Mouse (Mus musculus) embryonic facial prominence, embryonic 10.5 days (tissue): ENCODE measurements around the gene Pogz. TPM values are rescaled to one million over a fixed set of nuclear protein-coding genes. Genes with fewer than 3 reads are reported as not detected.

ENCODE experiments used
- DNase-seq: peaks from one replicate; pipeline ENCODE4 v3.0.0-alpha.2; 2017; ENCODE audit warnings: low spot score
- H3K27ac ChIP-seq: fragments of 300-500 bp; sonication (generic); replicated peaks from 2 replicates; pipeline ENCODE4 v1.5.1; 2016; ENCODE audit warnings: mild to moderate bottlenecking
- H3K27me3 ChIP-seq: fragments of 300-500 bp; sonication (generic); replicated peaks from 2 replicates; pipeline ENCODE4 v1.6.1; 2016; ENCODE audit warnings: low read depth, mild to moderate bottlenecking; ENCODE audit not compliant: poor library complexity, severe bottlenecking
- H3K36me3 ChIP-seq: fragments of 300-500 bp; sonication (generic); replicated peaks from 2 replicates; pipeline ENCODE4 v1.6.1; 2016; ENCODE audit warnings: mild to moderate bottlenecking, moderate library complexity
- H3K4me1 ChIP-seq: fragments of 300-500 bp; sonication (generic); 2 replicates; pipeline ENCODE4 v1.6.1; 2016
- H3K4me3 ChIP-seq: fragments of 300-500 bp; sonication (generic); 2 replicates; pipeline ENCODE4 v1.5.1; 2016; ENCODE audit warnings: mild to moderate bottlenecking, moderate library complexity
- H3K9me3 ChIP-seq: fragments of 300-500 bp; sonication (generic); 2 replicates; pipeline ENCODE4 v1.6.1; 2016; ENCODE audit warnings: mild to moderate bottlenecking
- WGBS: fragments of 180-500 bp; shearing (Covaris S2); methylation state at CpG from one replicate; pipeline ENCODE4 v1.1.7; 2016; 5-methylcytosine and 5-hydroxymethylcytosine counted together
- polyA plus RNA-seq: library from polyadenylated mRNA; unstranded; fragments of >200 nt; fragmentation: Nextera tagmentation; extraction: Ambion mirVana; gene quantifications from 2 replicates; pipeline ENCODE4 v1.2.1, GENCODE M21; 2016

The Pogz gene
- polyA plus RNA-seq = 18.5 and 20.3 TPM in 2 replicates

DNA sequence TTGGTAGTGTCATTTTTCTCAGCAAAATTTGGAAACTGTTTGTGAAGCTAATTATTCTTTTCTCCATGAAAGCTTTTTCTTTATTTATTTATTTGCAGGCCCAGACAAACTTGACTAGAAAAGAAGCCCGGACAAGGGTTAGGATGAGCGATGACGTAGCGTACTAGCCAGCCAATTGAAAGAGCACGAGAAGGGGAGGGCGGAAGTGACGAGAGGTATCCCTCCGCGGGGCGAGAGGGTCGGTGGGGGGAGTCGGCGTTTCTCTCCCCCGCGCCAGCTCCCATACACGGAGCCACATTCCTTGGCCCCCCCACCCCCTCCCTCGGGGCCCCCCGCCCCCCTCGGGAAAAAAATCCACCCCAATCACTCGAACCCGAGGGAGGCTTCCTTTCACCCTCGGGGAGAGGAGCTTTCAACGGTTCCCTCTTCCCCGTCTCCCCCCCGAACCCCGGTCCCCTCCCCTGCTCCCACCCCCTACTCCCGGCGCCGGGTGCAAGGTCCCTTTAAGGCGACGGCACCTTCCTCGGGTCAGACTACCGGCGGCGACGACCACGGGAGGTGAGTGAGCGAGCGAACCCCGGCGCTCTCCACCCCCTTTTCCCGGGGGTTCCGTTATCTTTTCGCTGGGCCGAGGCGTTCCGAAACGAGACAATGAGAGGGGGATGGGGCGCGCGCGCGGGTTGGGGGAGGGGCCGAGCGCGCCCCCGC lies at the start of gene Pogz:
Gene Pogz (plus strand): TSS at position 385 of the 708 bp plus-strand sequence.
- WGBS = under 1% methylated on average over 55 of the region's 57 CpGs
- Histone ChIP-seq H3K4me3 (peak within 1 kb of the TSS; percentile 76), H3K36me3 (peaks cover 5% of the 10 kb centered on the region; the same call in 1 of the 2 replicates), H3K9me3 (no peaks in the 10 kb centered on the region), H3K4me1 (peaks cover 15% of the 10 kb centered on the region), H3K27me3 (no peaks in the 10 kb centered on the region), H3K27ac (peak within 1 kb of the TSS; percentile 99)
- DNase-seq = peak; percentile 98

DNA sequence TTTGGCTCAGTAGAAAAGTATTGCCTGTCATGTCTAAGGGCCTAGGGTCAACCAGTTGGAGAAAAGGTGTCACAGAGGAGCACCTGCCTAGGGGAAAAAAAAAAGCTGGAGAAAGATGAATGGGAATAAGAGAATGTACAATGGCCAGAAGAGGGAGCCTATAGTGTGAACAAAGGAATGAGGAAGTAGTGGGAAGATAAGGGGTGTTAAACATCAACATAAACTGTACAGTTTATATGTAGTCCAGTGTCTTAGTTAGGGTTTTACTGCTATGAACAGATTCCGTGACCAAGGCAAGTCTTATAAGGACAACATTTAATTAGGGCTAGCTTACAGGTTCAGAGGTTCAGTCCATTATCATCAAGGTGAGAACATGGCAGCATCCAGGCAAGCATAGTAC lies 48.3 kb upstream of the Pogz start:
- peaks cover 27% of the 10 kb centered on the region for H3K4me1 ChIP-seq
- DNase-seq = no peak
- 88% methylated on average over 1 of the region's 1 CpGs for WGBS
- H3K9me3 ChIP-seq = no peaks in the 10 kb centered on the region
- no peaks in the 10 kb centered on the region for H3K36me3 ChIP-seq
- no peak overlapping the region for H3K27ac ChIP-seq
- H3K27me3 ChIP-seq = peaks cover 39% of the 10 kb centered on the region
- no peak overlapping the region for H3K4me3 ChIP-seq

DNA sequence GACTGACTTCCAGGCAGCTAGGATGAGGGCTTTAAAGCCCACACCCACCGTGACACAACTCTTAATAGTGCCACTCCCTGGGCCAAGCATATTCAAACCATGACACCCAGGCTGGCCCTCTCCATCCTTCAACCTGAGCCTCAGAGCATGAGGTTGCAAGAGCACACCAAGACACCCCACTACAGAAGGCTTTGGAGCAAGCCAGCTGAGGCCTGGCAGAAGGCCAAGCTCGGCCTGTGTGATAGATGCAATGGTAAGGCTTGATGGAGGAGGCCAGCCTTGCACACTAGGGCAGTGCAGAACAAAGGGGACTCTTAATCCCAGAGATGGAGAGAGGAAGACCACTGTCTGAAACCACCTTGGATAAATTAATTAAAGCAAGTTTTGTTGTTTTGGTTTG lies 47.9 kb upstream of the Pogz start:
- H3K4me1 ChIP-seq = peaks cover 27% of the 10 kb centered on the region
- H3K27ac ChIP-seq = no peak overlapping the region
- H3K4me3 ChIP-seq = no peak overlapping the region
- no peaks in the 10 kb centered on the region for H3K9me3 ChIP-seq
- 87% methylated on average over 2 of the region's 2 CpGs for WGBS
- no peaks in the 10 kb centered on the region for H3K36me3 ChIP-seq
- H3K27me3 ChIP-seq = peaks cover 34% of the 10 kb centered on the region
- DNase-seq = no peak

DNA sequence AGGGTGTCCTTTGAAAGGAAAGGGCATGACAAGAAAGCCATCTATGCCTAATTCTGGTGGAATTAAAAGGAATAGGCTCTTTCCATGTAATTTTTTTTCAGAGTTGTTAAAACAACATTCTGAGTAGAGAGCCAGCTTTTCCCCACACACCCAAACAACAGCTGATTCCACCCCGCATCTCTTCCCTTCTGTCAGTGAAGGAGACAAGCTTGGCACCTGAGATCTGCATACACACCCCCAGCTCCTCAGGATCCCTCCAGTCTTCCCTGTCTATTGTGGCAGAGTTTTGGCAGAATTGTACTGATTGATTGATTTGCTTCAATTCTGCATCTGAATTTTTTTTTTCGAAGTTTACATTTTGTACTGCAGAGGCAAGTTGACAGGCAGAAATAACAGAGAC lies 45.1 kb upstream of the Pogz start:
- H3K9me3 ChIP-seq = no peaks in the 10 kb centered on the region
- no peak overlapping the region for H3K4me3 ChIP-seq
- peaks cover 25% of the 10 kb centered on the region for H3K4me1 ChIP-seq
- no peaks in the 10 kb centered on the region for H3K36me3 ChIP-seq
- H3K27ac ChIP-seq = no peak overlapping the region
- no peak for DNase-seq
- peaks cover 15% of the 10 kb centered on the region; the same call in 1 of the 2 replicates for H3K27me3 ChIP-seq
- WGBS = 88% methylated on average over 2 of the region's 2 CpGs

DNA sequence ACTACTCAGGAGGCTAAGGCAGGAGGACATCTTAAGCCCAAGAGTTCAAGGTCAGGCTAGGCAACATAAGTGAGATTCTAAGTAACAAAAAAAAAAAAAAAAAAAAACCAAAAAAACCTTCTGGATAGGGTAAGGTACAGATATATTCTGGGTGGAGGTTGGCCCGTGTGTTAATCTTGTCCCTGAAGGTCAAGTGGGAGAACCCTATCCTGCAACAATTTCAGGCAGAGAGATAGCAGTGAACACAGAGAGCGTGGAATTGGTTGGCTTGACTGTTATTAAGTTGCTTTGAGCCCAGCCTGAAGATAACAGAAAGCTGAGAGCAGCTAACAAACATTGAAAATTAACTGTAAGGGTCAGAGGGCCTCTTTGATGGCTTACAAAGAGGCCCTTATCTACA lies 43.7 kb upstream of the Pogz start:
- WGBS = 80% methylated on average over 2 of the region's 2 CpGs
- Histone ChIP-seq H3K4me1 (peaks cover 18% of the 10 kb centered on the region), H3K36me3 (no peaks in the 10 kb centered on the region), H3K9me3 (no peaks in the 10 kb centered on the region), H3K27me3 (0 out of 2 replicates have a peak, but pooled peaks cover 4% of the 10 kb centered on the region), H3K27ac (no peak overlapping the region), H3K4me3 (no peak overlapping the region)
- no peak for DNase-seq

DNA sequence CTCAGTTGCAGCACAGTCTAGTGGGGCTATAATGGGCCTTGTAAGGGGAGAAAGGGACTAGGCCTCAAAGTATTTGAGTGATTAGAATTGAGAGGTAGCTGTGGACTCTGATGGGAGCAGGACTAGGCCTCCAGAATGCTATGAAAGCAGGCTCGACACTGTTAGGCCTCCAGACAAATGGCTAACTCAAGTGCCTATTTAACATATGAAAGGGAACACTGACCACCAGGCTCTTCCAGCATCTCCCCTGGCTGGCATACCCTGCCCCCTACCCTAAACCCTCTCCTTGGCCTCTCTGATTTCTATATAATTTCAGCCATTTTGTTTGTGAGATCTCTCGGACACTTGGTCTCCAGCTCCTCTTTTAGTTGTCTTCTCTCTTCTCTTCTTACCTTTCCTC lies 43.0 kb upstream of the Pogz start:
- WGBS = 65% methylated on average over 2 of the region's 2 CpGs
- Histone ChIP-seq H3K36me3 (no peaks in the 10 kb centered on the region), H3K4me3 (no peak overlapping the region), H3K27ac (no peak overlapping the region; the same call in 1 of the 2 replicates), H3K9me3 (no peaks in the 10 kb centered on the region), H3K4me1 (peaks cover 18% of the 10 kb centered on the region), H3K27me3 (0 out of 2 replicates have a peak, but pooled peaks cover 2% of the 10 kb centered on the region)
- no peak for DNase-seq

DNA sequence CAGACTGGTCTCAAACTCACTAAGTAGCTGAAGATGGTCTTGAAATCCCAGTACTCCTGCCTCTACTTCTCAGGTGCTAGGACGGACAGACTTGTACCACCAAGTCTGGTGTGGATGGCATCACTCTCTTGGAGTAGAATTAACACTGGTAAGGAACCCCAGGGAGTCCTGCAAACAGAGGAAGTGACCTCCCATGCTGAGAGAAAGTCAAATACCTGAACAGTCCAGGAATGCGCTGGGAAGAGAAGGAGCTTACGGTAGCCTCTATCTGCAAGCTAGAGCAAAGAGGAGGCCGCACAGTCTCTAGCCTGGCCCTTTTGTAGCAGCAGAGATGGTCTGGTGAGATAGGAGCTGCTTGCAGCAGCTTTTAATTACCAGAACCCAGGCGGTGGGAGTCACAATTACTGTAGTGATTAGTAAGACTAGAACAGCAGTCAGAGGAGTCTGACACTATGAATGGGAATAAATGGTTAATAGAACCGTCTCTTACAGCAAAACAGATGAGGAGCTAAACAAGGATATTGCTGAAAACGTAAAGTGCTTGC lies 41.7 kb upstream of the Pogz start:
- 44% methylated on average over 7 of the region's 7 CpGs for WGBS
- no peak for DNase-seq
- no peak overlapping the region for H3K27ac ChIP-seq

DNA sequence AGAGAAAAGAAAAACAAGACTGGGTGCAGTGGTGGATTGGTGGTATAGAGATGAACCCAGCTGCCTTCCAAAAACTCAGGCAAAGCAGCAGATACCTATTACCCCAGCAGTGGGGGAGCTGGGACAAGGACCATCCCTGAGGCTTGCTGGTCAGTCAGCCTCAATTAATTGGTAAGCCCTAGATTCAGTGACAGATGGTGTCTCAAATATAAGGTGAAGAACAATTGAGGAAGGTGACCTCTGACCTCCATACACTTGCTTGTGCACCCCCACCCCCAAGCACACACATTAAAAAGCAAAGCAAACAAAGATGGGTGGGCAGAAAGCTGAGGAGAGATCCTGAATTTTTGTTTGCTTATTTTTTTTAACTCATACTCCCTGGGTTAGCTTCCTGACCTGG lies 41.2 kb upstream of the Pogz start:
- DNase-seq = no peak

More for the DNA sequence above, 41.7 kb upstream of the Pogz start:
- H3K9me3 ChIP-seq = no peaks in the 10 kb centered on the region
- H3K27me3 ChIP-seq = no peaks in the 10 kb centered on the region
- no peak overlapping the region for H3K4me3 ChIP-seq
- no peaks in the 10 kb centered on the region for H3K36me3 ChIP-seq
- H3K4me1 ChIP-seq = peaks cover 22% of the 10 kb centered on the region

DNA sequence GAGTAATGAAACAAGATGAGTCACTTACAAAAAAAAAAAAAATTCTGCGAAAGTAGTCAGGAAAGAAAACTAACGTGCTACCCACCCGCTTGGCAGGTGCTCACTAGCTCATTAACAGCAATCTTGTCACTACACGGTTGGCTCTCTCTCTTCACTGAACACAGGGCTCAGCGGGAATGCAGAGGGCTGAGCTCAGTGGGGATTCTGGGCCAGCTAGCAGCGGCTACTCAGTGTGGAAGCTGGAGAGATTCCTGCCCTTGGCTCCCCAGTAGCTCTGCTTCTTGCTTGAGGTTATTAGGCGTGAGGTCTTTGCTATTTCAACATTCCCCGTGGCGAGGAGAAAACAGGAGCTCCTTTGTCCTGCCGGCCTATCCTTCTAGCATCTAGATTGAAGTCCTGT lies 33.2 kb upstream of the Pogz start:
- H3K27me3 ChIP-seq = peaks cover 21% of the 10 kb centered on the region
- no peak overlapping the region for H3K27ac ChIP-seq
- H3K4me1 ChIP-seq = peaks cover 10% of the 10 kb centered on the region
- no peaks in the 10 kb centered on the region for H3K36me3 ChIP-seq
- H3K4me3 ChIP-seq = 0 out of 2 replicates have a peak overlapping the region, but pooled peaks have one; percentile 11
- WGBS = 6% methylated on average over 10 of the region's 10 CpGs
- no peaks in the 10 kb centered on the region for H3K9me3 ChIP-seq
- peak; percentile 30 for DNase-seq

More for the DNA sequence above, 41.2 kb upstream of the Pogz start:
- H3K4me1 ChIP-seq = peaks cover 22% of the 10 kb centered on the region
- H3K27ac ChIP-seq = no peak overlapping the region
- no peaks in the 10 kb centered on the region for H3K27me3 ChIP-seq
- no peaks in the 10 kb centered on the region for H3K36me3 ChIP-seq
- no peak overlapping the region for H3K4me3 ChIP-seq
- H3K9me3 ChIP-seq = no peaks in the 10 kb centered on the region

DNA sequence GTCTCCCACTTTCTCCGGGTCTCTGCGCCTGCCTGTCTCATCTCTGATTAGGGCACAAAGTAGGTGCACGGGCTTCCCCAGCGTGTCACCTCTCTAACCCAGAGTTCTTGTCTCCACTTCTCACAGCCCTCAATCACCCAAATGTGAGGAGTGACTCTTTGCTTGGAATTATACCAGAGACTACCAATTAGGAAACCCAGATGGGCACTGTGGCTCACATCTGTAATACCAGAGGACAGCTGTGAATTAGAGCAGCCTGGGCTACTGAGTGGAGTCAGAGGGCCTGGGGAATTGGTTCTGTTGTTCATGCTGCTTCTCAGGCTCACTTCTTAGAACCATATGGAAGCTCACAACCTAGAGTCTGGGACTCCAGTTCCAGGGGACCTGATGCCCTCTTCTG lies 32.4 kb upstream of the Pogz start:
- H3K4me1 ChIP-seq = peaks cover 10% of the 10 kb centered on the region
- 77% methylated on average over 4 of the region's 4 CpGs for WGBS
- DNase-seq = no peak
- H3K27ac ChIP-seq = no peak overlapping the region
- no peaks in the 10 kb centered on the region for H3K36me3 ChIP-seq
- H3K9me3 ChIP-seq = no peaks in the 10 kb centered on the region
- H3K27me3 ChIP-seq = peaks cover 21% of the 10 kb centered on the region
- no peak overlapping the region for H3K4me3 ChIP-seq

DNA sequence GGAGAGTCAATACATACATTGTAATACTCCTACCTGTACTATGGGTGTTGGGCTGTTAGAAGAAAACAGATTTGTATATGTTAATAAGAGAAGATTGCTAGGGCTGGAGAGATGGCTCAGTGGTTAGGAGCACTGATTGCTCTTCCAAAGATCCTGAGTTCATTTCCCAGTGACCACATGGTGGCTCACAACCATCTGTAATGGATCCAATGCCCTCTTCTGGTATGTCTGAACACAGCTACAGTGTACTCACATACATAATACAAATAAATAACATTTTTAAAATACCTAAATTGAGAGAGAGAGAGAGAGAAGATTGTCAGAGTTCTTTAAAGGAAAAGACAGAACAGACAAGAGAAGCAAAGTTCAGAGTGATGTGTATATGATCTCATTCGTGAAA lies 29.1 kb upstream of the Pogz start:
- H3K27ac ChIP-seq = no peak overlapping the region
- no peaks in the 10 kb centered on the region for H3K9me3 ChIP-seq
- 95% methylated on average over 1 of the region's 1 CpGs for WGBS
- peaks cover 15% of the 10 kb centered on the region for H3K27me3 ChIP-seq
- H3K4me3 ChIP-seq = no peak overlapping the region
- H3K36me3 ChIP-seq = no peaks in the 10 kb centered on the region
- no peak for DNase-seq
- H3K4me1 ChIP-seq = peaks cover 7% of the 10 kb centered on the region

DNA sequence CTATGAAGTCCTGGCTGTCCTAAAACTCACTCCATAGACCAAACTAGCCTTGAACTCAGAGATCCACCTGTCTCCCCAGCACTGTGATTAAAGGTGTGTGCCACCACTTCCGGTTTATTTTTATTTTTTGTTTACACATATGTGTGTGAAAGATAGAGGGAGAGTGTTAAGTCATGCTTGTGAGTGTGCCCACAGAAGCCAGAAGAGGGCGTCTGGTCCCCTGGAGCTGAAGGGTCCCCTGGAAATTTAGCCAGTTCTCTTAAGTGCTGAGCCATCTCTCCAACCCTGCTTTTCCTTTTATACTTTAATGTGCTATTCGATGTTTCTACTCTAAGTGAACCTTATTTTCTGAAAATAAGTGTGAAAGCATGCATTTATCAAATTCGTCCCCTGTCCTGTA lies 25.7 kb upstream of the Pogz start:
- no peaks in the 10 kb centered on the region for H3K4me1 ChIP-seq
- H3K9me3 ChIP-seq = no peaks in the 10 kb centered on the region
- H3K27ac ChIP-seq = no peak overlapping the region
- H3K27me3 ChIP-seq = peaks cover 3% of the 10 kb centered on the region; the same call in 1 of the 2 replicates
- no peak overlapping the region for H3K4me3 ChIP-seq
- peak; percentile 28 for DNase-seq
- no peaks in the 10 kb centered on the region for H3K36me3 ChIP-seq
- 23% methylated on average over 4 of the region's 4 CpGs for WGBS

DNA sequence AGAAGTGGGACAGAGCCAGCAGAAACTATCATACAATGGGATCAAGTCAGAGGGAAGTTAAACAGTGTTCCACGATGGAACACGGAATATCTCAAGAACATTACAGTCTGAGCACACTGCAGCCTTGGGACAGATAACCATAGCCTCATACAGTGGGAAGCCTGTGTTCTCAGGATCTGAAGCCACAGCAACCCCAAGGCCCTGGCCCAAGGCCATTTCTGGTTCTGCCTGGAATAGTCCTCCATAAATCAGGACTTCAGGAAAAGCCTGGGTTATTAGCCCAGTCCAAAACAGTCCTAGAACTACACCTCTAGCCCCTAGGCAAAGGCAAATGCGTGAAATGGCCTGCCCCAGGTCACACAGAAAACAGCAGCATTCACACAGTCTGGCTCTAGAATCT lies 23.7 kb upstream of the Pogz start:
- peaks cover 10% of the 10 kb centered on the region for H3K27me3 ChIP-seq
- no peaks in the 10 kb centered on the region for H3K36me3 ChIP-seq
- H3K27ac ChIP-seq = no peak overlapping the region
- H3K9me3 ChIP-seq = no peaks in the 10 kb centered on the region
- WGBS = 84% methylated on average over 3 of the region's 3 CpGs
- no peak overlapping the region for H3K4me3 ChIP-seq
- no peaks in the 10 kb centered on the region for H3K4me1 ChIP-seq
- DNase-seq = no peak
